Mouse (Mus musculus) cerebellum, postnatal 4 days (tissue): ENCODE results near the gene Doc2b.

Source experiments
- DNase-seq, 2 experiments: peaks; one replicate each; pipeline ENCODE4 v3.0.0; 2022; ENCODE audit warnings: low spot score in 2 of 2, mixed read lengths in 1 of 2

Doc2b gene

GRCm38 (mm10) chr11:75796029-75796445 is at the start of gene Doc2b:
TSS of gene Doc2b (minus strand) at chr11:75796049.
- DNase-seq: peak in 1 of 2 experiments; percentile 45

DNA sequence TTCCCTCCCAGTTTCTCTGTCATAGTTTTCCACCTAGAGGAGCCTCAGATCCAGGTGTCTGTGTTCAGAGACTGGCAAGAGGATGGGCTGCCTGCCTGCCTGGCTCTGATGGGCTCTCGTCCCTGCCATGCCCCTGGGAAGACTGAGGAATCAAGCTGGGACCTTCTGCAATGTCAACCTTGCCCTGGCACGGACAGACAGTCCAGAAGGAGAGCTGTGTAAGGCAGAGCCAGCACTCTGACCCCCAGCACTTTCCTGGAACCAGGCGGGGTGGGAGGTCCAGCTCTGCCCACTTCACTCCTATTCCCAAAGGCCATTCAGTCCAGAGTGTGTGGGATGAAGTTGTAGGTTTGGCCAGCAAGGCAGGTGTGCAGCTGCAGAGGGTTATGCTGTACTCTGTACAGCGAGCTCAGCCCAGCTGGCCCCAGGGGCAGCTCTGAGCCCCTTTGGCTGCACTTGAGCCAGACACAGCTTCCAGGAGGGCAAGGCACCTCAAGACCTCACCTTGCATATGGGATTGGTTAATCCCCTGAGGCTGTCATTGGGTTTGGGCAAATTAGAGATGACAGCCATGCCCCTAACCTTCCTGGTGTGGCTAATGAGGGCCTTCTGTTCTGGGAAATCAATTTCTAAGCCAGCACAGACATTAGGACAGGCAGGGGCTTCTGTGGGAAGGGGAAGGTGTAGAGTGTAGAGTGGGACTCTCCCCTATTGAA is 47.2 kb upstream of the Doc2b start:
- peak in 1 of 2 experiments; percentile 32 for DNase-seq

DNA sequence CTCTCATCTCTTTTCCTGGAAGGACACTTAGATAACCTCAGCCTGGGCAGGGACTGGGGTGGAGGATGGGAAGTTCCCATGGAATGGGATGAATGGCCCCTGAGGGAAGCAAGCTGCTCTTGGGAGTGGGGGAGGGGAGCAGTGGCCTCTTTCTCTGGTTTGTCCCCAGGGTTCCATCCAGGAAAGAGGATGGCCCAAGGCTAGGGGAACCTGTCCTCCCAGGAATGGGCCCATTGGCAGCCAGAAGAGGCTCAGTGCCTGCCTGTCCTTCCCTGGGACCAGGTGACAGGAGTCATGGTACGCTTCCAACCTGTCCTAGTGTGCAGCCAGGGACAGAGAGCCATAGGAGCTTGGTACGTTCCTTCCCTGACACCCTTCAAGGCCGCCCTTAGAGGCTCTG is 45.7 kb upstream of the Doc2b start:
- no peak for DNase-seq

GRCm38 (mm10) chr11:75839536-75840430 is 43.9 kb upstream of the Doc2b start:
- DNase-seq: no peak

GRCm38 (mm10) chr11:75838861-75839426 is 43.1 kb upstream of the Doc2b start:
- no peak for DNase-seq

DNA sequence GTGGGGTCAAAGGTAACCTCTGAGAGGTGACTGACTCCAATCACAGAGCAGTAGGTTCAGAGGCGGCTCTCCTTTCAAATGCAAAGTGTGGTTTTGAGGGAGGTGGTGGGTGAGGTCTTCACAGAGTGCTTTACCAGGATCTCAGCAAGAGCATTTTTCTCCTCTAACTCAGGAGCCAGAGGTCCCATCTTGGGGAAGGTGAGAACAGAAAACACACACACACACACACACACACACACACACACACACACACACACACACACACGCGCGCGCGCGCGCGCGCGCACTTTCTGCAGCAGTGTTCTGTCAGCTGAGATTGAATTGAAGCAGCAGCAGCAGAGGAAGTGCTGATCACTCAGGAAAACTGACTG is 40.4 kb upstream of the Doc2b start:
- no peak for DNase-seq

DNA sequence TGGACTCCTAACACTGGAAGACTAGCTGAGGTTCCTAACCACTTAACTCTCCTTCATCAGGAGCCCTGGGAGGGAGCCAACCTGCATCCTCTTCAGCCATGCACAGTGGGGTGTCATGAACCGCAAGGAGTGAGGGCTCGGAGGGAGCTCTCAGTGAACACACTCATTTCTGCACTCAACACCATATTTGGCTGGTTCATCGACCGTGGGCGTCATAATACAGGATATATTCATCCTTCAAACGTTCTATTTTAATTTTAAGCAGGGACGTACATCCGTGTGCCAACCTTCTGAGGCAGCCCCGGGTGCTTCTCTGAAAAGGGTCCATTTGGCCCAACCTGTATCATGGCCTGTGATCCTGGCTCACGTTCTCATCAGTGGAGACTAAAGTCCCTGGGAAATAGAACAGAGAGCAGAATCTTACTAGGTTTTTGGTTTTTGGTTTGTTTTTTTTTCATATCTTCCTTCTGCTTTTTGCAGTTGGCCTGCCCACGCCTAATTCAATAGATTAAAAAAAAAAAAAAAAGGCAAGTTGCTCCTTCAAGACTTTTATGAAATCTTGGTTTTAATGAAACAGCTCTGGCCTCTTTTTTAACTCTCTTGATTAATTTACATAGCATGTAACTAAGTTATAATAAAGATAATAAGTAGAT is 39.9 kb upstream of the Doc2b start:
- no peak for DNase-seq

DNA sequence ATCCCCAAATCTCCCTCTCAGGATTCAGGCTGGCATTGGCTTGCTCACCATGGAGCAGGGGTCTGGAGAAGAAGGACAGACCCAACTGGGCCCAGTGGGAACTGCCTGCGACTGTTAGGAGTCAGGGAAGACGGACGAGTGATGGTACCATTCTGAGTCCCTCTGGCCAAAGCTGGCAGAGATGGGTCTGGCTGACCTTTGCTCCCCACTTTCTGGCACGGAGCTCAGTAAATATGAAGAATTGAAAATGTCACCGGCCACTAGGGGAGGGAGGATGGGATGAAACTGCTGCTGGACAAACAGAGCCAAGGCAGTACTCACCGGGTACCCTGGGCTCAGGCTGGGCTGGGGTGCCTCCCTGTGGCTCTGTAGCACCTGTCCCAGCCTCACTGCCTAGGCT is 37.2 kb upstream of the Doc2b start:
- no peak for DNase-seq

DNA sequence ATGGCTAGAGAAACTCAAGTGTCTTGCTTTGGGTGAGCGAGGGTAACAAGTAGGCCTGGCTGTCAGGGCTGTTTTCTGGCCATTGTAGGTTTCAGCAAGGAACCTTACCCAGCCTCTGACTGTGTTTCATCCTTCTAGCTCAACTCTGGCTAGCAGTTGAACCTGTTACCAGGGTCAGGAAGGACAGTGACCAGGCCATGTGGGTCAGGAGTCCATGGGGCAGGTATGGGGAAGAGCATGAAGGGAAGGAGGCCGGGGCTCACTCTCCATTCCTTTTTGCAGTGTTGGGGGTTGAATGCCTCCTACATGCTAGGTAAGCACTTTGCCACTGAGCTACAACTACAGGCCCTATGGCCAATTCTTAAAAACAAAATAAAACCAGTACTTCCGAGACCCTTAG is 34.5 kb upstream of the Doc2b start:
- DNase-seq: no peak

DNA sequence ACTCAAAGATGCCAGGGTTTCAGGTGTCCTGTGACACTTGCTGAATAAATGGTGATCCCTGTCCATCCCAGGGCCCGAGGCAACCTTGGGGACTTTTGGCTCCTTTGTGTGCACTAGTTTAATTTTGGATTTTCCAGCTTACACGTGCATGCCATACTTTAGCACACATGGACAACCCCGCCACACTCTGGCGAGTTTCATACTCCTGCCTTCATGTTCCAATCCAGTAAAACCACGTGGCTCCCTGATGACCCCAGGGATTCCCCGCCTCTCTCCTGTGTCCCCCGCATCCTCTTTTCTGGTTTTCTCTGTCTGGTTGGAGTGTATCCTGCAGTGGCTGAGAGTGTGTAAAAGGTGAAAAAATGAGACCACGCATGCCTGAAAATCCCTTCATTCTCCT is 31.6 kb upstream of the Doc2b start:
- DNase-seq: no peak

GRCm38 (mm10) chr11:75823506-75823905 is 27.7 kb upstream of the Doc2b start:
- DNase-seq: no peak

GRCm38 (mm10) chr11:75813085-75813484 is 17.2 kb upstream of the Doc2b start:
- DNase-seq: no peak

- peak in 1 of 2 experiments; percentile 49 for DNase-seq
Observed at GRCm38 (mm10) chr11:75811900-75812299, 16.1 kb upstream of the Doc2b start.

- DNase-seq: no peak
Observed at GRCm38 (mm10) chr11:75810526-75810925, 14.7 kb upstream of the Doc2b start.

- no peak for DNase-seq
Observed at GRCm38 (mm10) chr11:75807486-75807885, 11.6 kb upstream of the Doc2b start.

GRCm38 (mm10) chr11:75801771-75802550 is 6.1 kb upstream of the Doc2b start:
- no peak for DNase-seq

DNA sequence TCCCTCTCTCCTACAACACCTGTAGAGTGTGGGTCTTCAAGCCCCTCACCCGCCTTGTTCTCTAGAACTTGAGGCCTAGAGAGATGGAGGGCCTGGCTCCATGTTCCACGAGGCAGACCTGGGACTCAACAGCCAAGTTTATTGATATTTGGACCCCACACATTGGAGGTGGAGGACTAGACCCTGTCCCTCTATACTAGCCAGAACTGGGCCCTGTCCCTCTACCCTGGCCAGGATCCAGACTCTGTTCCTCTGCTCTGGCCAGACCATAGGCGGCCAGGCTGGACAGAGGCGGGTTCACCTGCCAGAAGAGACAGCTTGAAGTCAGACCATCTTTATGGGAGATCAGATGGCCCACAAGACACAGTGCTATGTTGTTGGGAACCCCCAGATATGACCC is 5.5 kb upstream of the Doc2b start:
- DNase-seq: no peak

- DNase-seq: no peak
Observed at GRCm38 (mm10) chr11:75796536-75797246, 842 bp upstream of the Doc2b start.

- DNase-seq: no peak
Observed at GRCm38 (mm10) chr11:75795321-75795636, 570 bp downstream of the Doc2b start.

- no peak for DNase-seq
Observed at GRCm38 (mm10) chr11:75794602-75795320, 1.1 kb downstream of the Doc2b start.
